Mouse (Mus musculus) liver (tissue): ENCODE data around the gene Nptxr.

Experiments used
- DNase-seq: peaks from one replicate; pipeline ENCODE4 v3.0.0-alpha.2; 2020; ENCODE audit warnings: mixed read lengths

Nptxr gene

GRCm38 (mm10) chr15:79751772-79752171 lies 52.8 kb downstream of the Nptxr start:
- DNase-seq = no peak

GRCm38 (mm10) chr15:79750266-79750665 lies 54.3 kb downstream of the Nptxr start:
- DNase-seq = no peak

DNA sequence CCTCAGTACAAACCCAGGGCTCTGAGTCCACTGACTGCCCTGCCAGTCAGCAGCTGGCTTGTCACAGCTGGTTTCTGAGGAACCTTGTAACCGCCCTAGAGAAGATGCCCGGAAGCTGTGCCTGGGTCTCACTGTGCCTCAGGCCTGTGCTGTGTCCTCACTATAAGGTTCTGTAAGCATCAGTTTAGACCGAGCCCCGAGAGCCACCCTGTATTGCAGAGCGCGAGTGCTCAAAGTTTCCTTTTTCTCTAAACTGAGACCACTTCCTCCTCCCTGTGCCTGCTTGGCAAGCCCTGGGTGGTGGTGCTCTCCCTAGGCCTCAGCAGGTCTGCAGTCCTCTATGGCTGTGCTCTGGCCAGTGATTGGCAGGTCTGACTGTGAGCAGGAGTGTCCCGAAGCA lies 55.4 kb downstream of the Nptxr start:
- no peak for DNase-seq

DNA sequence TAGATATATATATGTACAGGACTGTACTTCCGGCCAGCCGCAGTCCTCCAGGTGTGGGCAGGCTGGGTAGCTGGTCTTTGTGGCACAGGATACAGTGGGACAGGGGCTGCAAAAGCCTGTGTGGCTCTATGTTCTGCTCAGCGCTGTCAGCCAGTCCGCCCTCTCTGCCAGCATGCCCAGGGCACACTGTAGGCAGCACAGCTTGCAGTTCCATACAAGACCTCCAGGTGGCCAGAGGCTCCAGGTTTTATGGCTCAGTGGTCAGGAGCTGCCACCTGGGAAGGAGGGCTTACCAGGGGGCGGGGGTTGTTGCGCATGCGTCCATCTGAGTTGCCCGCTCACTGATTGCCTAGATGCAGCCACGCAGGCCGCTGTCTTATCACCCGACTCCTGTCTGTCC lies 56.6 kb downstream of the Nptxr start:
- peak; percentile 33 for DNase-seq

DNA sequence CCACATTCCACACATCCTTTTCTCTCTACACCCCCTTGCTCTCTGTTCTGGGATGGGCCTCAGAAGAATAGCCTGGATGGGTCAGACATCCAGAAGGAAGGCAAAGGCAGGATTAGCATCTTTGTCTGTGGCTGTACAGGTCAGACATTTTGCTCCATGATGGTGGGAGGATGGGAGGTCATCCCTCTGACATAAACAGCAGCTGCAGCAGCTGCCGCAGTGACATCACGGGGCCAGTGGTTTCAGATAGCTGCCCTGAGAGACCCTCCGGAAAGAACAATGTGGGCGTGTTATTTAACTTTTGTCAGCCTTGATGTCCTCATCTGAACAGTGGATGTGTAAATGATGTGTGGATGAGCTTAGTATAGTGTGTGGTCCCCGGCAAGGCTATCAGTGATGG lies 58.7 kb downstream of the Nptxr start:
- no peak for DNase-seq

DNA sequence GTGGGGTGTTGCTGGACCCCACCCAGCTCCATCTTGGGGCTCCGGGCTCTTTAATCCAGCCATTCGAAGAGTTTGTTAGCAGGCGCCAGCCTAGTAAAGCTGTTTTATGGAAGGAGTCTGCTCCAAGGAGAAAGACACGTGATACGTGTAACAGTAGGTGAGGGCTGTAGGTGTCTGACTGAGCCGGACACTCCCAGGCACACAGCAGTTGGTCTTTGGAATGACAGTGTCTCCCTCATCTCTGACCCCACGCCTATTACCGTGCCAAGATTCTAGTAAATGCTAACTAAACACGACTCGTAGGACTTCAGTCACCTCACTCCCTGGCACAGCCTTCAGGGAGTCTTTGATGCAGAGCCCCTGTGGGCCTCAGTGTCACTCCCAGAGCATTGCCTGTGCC lies 59.3 kb downstream of the Nptxr start:
- no peak for DNase-seq

DNA sequence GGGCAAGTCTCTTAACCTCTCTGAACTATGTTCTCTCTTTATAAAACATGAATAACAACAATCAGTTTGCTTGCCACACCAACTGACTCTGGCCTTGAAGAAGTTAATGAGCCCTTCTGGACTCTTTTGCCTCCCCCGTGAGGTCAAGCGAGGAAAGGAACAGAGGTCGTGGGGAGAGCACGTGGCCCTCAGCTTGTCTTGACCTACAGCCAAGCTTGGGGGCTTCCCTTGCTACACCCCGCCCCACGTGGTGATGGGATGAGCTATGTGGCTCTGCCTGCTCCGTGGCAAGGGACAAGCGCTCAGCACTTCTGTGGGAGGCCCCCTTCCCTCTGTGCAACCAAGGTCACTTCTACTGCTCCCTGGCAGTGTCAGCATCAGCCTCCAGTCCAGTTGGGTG lies 59.8 kb downstream of the Nptxr start:
- no peak for DNase-seq

DNA sequence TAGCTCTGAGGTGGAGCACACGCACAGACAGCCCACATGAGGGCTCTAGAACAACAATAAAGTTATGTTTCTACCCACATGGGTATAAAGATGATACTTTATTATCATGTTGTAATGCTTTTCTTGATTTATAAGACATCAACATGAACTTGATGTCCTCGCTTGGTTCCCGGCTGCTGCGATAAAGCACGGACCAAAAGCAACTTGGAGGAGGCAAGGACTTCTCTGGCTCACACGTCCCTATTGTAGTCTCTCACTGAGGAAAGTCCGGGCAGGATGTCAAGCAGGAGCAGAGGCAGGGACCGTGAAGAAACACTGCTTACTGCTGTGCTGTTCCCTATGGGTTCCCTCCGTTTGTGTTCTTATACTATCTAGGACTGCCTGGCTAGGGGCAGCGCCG lies 60.6 kb downstream of the Nptxr start:
- DNase-seq = no peak

GRCm38 (mm10) chr15:79742706-79743023 lies 61.9 kb downstream of the Nptxr start:
- no peak for DNase-seq

GRCm38 (mm10) chr15:79741921-79742705 lies 62.5 kb downstream of the Nptxr start, which contains the start of gene Sun2:
Gene Sun2 (minus strand): TSS chr15:79742536.
- DNase-seq = peak; percentile 93

DNA sequence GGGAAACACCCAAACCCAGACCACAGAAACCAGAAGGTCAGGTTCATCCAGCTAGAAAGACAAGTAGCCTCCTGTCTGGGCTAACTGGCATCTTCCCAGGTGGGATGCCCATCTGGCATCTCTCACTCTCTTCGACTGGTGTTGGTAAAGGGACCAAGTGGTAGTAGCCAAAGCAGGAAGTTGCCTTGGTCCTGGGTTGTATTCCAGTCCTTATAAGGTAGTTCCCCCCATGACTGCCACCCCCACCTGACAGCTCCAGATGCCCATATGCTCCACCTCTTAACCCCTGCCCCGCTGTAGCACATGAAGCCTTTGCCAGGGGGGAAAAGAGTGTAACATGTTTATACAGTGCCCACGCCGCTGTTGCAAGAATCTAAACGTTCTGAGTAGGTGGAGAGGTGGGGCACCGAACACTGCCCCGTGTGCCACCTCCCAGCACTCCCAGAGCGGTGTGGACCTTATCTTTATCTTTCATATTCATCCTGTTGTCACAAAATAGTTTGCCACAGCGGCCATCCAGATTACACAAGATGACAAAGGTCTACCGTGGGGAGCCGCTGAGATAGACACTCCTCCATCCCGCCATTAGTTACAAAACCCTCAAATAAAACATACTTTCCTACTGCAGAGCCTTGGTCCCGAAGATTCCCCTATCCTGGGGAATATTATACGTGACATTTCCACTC lies 63.2 kb downstream of the Nptxr start:
- DNase-seq = no peak

DNA sequence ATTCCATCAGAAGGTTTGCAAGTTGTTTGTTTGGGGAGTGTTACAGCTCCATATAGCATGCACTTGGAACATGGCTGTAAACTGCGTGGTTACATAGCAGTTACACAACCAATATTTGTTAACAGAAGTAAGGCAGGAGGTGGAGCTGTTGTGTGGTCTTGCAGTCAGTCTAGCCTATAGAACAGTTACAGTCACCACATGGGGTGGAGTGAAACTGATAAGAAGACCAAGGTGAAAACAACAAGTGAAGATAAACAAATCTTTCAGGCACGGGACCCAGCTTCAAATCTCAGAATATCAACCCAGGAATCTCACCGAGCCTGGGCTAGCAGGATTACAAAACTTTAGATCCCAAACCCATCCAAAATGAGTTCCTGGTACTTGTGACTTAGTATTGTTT lies 63.8 kb downstream of the Nptxr start:
- no peak for DNase-seq
